Comparison of ENCODE assay signal across 14 mouse cellular contexts in the genomic region with DNA sequence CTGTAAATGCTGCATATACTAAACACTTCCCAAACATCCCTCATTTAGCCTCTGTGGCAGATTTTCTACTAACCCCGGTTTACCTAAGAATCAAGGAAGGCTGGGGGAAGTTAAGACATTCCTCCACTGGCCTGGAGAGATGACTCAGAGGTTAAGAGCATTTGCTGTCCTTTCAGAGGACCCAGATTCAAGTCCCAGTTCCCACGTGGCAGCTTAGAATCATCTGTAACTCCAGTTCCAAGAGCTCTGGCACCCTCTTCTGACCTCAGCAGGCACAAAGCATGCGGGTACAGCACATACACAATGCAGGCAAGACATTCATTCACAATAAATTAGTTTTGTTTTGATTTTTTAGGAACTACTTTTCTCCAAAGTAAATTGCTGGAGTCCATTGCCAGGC. TPM values are rescaled to one million over a fixed set of nuclear protein-coding genes. Genes with fewer than 3 reads are reported as not detected.
DNase-seq lines count a peak whose midpoint lies in the region; ATAC-seq and TF ChIP-seq lines count a peak whose summit lies in the region.
"Had no signal": no experiment of that assay in that cellular context is flagged by ENCODE, and none has a peak within 500 bp of the region (broad histone marks: within the 10 kb centered on the region; RNA-seq: fewer than 3 reads in every experiment).

No protein-coding gene starts in this region.

- H3K27ac ChIP-seq in kidney, embryonic 16.5 days (ENCODE audit: low read length) = peak overlapping the region; percentile 66; the same call in 1 of the 2 replicates
- H3K27ac ChIP-seq in stomach, embryonic 15.5 days = peak overlapping the region; percentile 65; the same call in 1 of the 2 replicates
- H3K27ac ChIP-seq: forebrain, embryonic 12.5 days; hindbrain, embryonic 15.5 days; midbrain, embryonic 15.5 days had no signal

- no peak overlapping the region for H3K4me3 ChIP-seq in kidney, embryonic 16.5 days (ENCODE audit: low read length)
- no peak overlapping the region for H3K4me3 ChIP-seq in C2C12 (ENCODE audit: insufficient read depth, poor library complexity, severe bottlenecking)
- no peak overlapping the region for H3K4me3 ChIP-seq in stomach, embryonic 15.5 days (replicated peaks)
- H3K4me3 ChIP-seq: forebrain, embryonic 12.5 days; hindbrain, embryonic 15.5 days; limb, embryonic 12.5 days; midbrain, embryonic 15.5 days had no signal

- no peaks in the 10 kb centered on the region for H3K9me3 ChIP-seq in kidney, embryonic 16.5 days (ENCODE audit: low read length)
- no peaks in the 10 kb centered on the region for H3K9me3 ChIP-seq in stomach, embryonic 15.5 days
- H3K9me3 ChIP-seq: forebrain, embryonic 12.5 days; hindbrain, embryonic 15.5 days; limb, embryonic 12.5 days; midbrain, embryonic 15.5 days had no signal

- TF ChIP-seq CTCF in C2C12 (IDR thresholded peaks at IDR 0.05; ENCODE audit: control insufficient read depth, insufficient read depth, insufficient read length) = peak; percentile 6

- H3K79me3 ChIP-seq in C2C12 (ENCODE audit: low read depth) = peaks cover 36% of the 10 kb centered on the region

- H3ac ChIP-seq in C2C12 (ENCODE audit: control insufficient read depth, insufficient read length, low read depth) = no peak overlapping the region

- H3K9ac ChIP-seq in kidney, embryonic 16.5 days (replicated peaks; ENCODE audit: low read length) = no peak overlapping the region
- no peak overlapping the region for H3K9ac ChIP-seq in stomach, embryonic 15.5 days
- H3K9ac ChIP-seq: forebrain, embryonic 12.5 days; hindbrain, embryonic 15.5 days; limb, embryonic 12.5 days; midbrain, embryonic 15.5 days had no signal

- no peak for DNase-seq in kidney, adult 9 months
- peak; percentile 55 for DNase-seq in NIH3T3 (ENCODE audit: low read depth)
- DNase-seq in embryo, embryonic 9.5 days (ENCODE audit: extremely low spot score) = no peak
- DNase-seq in B cell, adult 2 months = no peak
- DNase-seq: cerebellum, adult 18-20 months; heart, postnatal 14 days; right cerebral cortex, postnatal 25 days had no signal

- H3K4me1 ChIP-seq in kidney, embryonic 16.5 days (ENCODE audit: insufficient read depth, low read length) = peaks cover 22% of the 10 kb centered on the region
- H3K4me1 ChIP-seq in stomach, embryonic 15.5 days = peaks cover 13% of the 10 kb centered on the region; the same call in 1 of the 2 replicates

- 55% methylated on average over 3 of the region's 3 CpGs for WGBS in kidney, embryonic 16.5 days
- 53% methylated on average over 3 of the region's 3 CpGs for WGBS in stomach, embryonic 15.5 days

- no peaks in the 10 kb centered on the region for H3K27me3 ChIP-seq in kidney, embryonic 16.5 days (ENCODE audit: insufficient read depth, low read length)
- H3K27me3 ChIP-seq in C2C12 (ENCODE audit: control insufficient read depth, insufficient read depth, insufficient read length) = no peaks in the 10 kb centered on the region
- H3K27me3 ChIP-seq in stomach, embryonic 15.5 days (replicated peaks) = no peaks in the 10 kb centered on the region
- H3K27me3 ChIP-seq: forebrain, embryonic 12.5 days; hindbrain, embryonic 15.5 days; midbrain, embryonic 15.5 days had no signal

- H3K36me3 ChIP-seq in kidney, embryonic 16.5 days (ENCODE audit: insufficient read depth, low read length) = no peaks in the 10 kb centered on the region
- peaks cover 10% of the 10 kb centered on the region for H3K36me3 ChIP-seq in C2C12 (ENCODE audit: control insufficient read depth, insufficient read depth)
- no peaks in the 10 kb centered on the region for H3K36me3 ChIP-seq in stomach, embryonic 15.5 days
- H3K36me3 ChIP-seq: forebrain, embryonic 12.5 days; hindbrain, embryonic 15.5 days; limb, embryonic 12.5 days; midbrain, embryonic 15.5 days had no signal

- no peak for ATAC-seq in kidney, embryonic 16.5 days (ENCODE audit: low FRiP score, low TSS enrichment)
- no peak for ATAC-seq in stomach, embryonic 15.5 days (ENCODE audit: insufficient read depth, low FRiP score, low read depth)
- ATAC-seq: midbrain, embryonic 15.5 days had no signal

- H3K4me2 ChIP-seq in kidney, embryonic 16.5 days (replicated peaks; ENCODE audit: low read depth, low read length) = no peak overlapping the region
- no peak overlapping the region for H3K4me2 ChIP-seq in stomach, embryonic 15.5 days
- H3K4me2 ChIP-seq: forebrain, embryonic 12.5 days; hindbrain, embryonic 15.5 days; limb, embryonic 12.5 days; midbrain, embryonic 15.5 days had no signal

- H3K79me2 ChIP-seq in C2C12 (ENCODE audit: control insufficient read depth, insufficient read depth) = peaks cover 47% of the 10 kb centered on the region

TF ChIP-seq in C2C12, 6 proteins besides CTCF, POLR2A, EP300 and RAD21:
- TF ChIP-seq CEBPB (IDR thresholded peaks at IDR 0.05; ENCODE audit: low read depth) (no peak), FOSL1 (IDR thresholded peaks at IDR 0.05; ENCODE audit: insufficient read depth, low read length, poor library complexity, severe bottlenecking) (no peak), USF1 (IDR thresholded peaks at IDR 0.05; ENCODE audit: low read depth) (peak; percentile 55), MAX (IDR thresholded peaks at IDR 0.05) (peak; percentile 92)

RNA-seq across cellular contexts. Expression of gene Arl6ip5, which starts 1.3 kb away (rescaled TPM):
- 72.1 and 77.2 TPM in 2 replicates for polyA plus RNA-seq in kidney, embryonic 16.5 days (2015; fragmentation: Nextera tagmentation; extraction: Ambion mirVana)
- polyA plus RNA-seq in C2C12 (2012; fragmentation: generic; extraction: Trizol) = 298 TPM
- polyA plus RNA-seq in stomach, embryonic 15.5 days (2015; fragmentation: Nextera tagmentation; extraction: Ambion mirVana) = 70.1 and 71.4 TPM in 2 replicates

RNA-seq across cellular contexts. Expression of gene Uba3, which starts 3.8 kb away (rescaled TPM):
- 72.6 and 76.3 TPM in 2 replicates for polyA plus RNA-seq in kidney, embryonic 16.5 days (2015; fragmentation: Nextera tagmentation; extraction: Ambion mirVana)
- 32.8 TPM for polyA plus RNA-seq in C2C12 (2012; fragmentation: generic; extraction: Trizol)
- 58.8 and 62.3 TPM in 2 replicates for polyA plus RNA-seq in stomach, embryonic 15.5 days (2015; fragmentation: Nextera tagmentation; extraction: Ambion mirVana)

RNA-seq across cellular contexts. Expression of gene Tmf1, which starts 30.3 kb away (rescaled TPM):
- polyA plus RNA-seq in kidney, embryonic 16.5 days (2015; fragmentation: Nextera tagmentation; extraction: Ambion mirVana) = 28.1 and 28.7 TPM in 2 replicates
- polyA plus RNA-seq in C2C12 (2012; fragmentation: generic; extraction: Trizol) = 6.4 TPM
- 34.8 and 36.1 TPM in 2 replicates for polyA plus RNA-seq in stomach, embryonic 15.5 days (2015; fragmentation: Nextera tagmentation; extraction: Ambion mirVana)

RNA-seq across cellular contexts. Expression of gene Lmod3, which starts 43.4 kb away (rescaled TPM):
- 0.15 and 0.52 TPM in 2 replicates for polyA plus RNA-seq in kidney, embryonic 16.5 days (2015; fragmentation: Nextera tagmentation; extraction: Ambion mirVana)
- 0.36 TPM for polyA plus RNA-seq in C2C12 (2012; fragmentation: generic; extraction: Trizol)
- 0.19 and 0.41 TPM in 2 replicates for polyA plus RNA-seq in stomach, embryonic 15.5 days (2015; fragmentation: Nextera tagmentation; extraction: Ambion mirVana)
- polyA plus RNA-seq: hindbrain, embryonic 15.5 days; midbrain, embryonic 15.5 days had no signal
